Mouse (Mus musculus): ENCODE measurements around the gene Gm28539.
"Not testable (repeated sequence)": the region's sequence is repeated elsewhere in the genome, so short reads cannot be mapped to it uniquely, and the experiment has no call there.

Gene Gm28539

DNA sequence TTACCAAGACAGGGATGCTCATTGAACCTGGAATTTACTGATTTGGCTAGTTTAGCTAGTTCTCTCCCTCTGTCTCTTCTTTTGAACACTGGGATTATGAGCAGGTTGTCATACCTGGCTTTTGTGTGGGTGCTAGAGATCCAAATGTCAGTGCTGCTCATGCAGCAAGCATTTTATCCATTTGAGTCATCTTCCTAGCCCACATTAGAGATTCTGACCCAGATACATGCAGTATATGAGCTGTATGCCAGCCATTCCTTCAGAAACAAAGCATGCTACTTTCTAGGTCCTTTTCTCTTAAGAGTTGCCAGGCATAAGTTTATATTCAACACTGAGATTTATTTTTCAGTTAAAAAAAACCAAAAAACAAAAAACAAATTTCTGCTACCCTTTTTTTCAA lies 116.4 kb downstream of the Gm28539 start:
- in situ Hi-C loops (cut with MseI, MboI): no loop called here

DNA sequence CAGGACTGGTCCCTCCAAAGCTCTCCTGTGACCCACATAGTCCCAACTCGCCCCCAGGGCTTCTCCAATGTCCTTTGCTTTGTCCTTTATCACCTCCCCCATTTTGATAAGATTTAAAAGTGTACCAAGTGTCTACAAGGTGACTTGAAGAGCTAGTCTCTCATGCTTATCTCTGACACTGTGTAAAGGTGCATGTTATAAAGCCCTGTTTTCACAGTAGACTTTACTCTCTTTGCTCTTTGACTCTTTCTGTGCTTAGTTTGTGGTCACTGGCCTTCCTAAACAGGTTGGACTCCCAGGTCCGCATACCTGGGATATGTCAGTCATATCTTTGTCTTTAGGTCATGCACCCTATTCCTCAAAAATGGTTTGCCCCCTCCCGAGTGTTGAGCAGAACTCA lies 118.7 kb downstream of the Gm28539 start:
- in situ Hi-C loops (cut with MseI, MboI): no loop called here

DNA sequence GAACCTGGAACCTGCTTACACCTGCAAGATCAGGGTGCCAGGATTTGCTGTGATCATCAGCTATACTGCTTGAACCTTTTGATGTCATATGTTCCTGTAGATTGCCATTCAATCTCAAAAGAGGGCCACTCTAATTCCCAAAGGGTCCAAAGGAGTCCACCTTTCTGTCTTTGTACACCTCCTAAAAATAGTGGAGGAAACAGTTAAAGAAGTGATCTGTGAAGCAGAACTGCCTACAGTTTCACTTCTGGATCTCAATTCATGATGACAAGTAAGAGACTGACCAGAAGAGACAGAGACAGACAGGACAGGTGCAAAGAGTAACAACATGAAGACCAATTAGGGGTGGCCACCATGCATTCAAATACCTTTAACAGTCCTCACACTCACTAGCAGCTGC lies 127.1 kb downstream of the Gm28539 start:
- in situ Hi-C loops (cut with MseI, MboI): no loop called here

DNA sequence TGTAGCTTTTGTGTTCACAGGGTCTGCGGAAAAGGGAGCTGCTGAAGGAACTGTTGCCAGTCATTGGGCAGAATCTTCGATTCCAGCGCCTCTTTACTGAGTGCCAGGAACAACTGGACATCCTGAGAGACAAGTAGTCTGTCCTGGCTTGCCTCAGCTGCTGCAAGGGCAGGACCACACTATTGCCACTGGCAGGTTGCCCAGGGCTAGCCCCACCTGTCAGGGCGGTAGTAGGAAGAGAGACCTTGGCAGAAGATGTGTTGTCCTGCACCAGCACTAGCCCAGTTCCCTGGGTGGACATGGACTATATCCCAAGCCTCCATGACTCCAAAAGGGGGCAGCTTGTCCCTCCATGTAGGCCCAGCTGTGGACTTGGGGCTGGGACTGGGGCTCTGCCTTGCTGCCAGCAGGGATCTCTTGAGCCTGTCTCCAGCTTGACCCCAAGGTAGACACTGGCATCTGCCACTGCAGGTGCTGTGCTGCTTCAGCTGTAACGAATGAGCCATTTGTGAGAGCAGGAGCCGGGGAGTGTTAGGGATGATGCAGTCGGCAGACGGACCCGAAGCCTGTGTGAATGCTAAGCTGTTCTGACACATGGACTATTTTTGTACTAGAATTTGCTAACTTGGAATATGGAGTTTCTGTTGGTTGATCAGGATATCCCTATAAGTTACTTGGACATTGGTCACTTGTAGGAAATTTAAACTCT lies 133.2 kb downstream of the Gm28539 start:
- in situ Hi-C loops (cut with MseI, MboI): no loop called here

GRCm38 (mm10) chr16:18970837-18971236 lies 134.5 kb downstream of the Gm28539 start:
- in situ Hi-C loops (cut with MseI, MboI): no loop called here

- in situ Hi-C loops (cut with MseI, MboI): not testable (repeated sequence)
Observed at GRCm38 (mm10) chr16:18975665-18976064, 139.3 kb downstream of the Gm28539 start.

DNA sequence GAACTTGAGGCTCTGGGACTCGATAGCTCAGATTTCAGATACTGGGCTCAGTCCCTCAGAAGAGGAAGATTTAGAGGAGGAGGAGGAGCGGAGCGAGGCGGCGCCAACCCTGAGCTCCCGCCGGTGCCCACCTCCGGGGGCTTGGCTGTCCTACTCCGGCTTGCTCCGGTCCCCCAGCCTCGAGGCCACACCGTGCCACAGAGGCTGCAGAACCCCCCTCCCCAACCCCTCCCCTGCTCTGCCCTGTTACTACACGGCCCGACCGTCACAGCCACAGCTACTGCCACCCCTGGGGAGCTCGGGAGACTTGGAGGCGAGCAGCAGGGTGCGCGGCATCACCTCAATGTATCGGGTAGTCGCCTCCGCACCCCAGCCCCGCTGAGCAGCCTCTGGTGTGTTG lies 139.9 kb downstream of the Gm28539 start:
- in situ Hi-C loops (cut with MseI, MboI): no loop called here

DNA sequence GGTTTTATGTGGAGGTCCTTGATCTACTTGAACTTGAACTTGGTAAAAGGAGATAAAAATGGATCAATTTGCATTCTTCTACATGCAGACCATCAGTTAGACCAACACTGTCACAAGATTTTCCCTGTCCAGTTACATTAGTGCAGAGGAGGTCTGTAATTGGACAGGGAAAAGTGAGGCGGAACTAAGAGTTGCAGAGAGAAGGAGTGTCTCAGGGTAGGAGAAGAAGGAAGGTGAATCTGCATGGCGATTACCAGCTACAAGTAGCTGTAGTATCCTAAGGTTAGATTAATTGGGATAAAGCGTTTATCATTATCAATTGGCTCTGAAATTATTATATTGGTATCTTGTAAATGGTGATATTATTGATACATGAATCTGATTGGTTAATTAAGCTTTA lies 150.0 kb downstream of the Gm28539 start:
- in situ Hi-C loops (cut with MseI, MboI): no loop called here

DNA sequence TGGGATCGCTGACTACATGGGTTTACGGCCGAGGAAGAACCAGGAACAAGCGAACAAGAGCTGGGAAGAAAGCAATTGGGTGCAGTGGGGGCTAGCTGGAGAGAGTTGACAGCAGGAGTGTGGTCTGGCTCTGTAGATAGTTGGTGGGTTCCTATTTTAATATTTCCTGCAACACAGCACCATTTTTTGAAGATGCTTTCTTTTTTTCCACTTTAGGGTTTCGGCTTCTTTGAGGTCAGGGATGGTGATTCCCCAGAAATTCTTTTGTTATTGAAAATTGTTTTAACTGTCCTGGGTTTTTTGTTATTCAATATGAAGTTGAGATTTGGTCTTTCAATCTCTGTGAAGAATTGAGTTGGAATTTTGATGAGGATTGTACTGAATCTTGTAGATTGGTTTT lies 150.5 kb downstream of the Gm28539 start:
- in situ Hi-C loops (cut with MseI, MboI): no loop called here

DNA sequence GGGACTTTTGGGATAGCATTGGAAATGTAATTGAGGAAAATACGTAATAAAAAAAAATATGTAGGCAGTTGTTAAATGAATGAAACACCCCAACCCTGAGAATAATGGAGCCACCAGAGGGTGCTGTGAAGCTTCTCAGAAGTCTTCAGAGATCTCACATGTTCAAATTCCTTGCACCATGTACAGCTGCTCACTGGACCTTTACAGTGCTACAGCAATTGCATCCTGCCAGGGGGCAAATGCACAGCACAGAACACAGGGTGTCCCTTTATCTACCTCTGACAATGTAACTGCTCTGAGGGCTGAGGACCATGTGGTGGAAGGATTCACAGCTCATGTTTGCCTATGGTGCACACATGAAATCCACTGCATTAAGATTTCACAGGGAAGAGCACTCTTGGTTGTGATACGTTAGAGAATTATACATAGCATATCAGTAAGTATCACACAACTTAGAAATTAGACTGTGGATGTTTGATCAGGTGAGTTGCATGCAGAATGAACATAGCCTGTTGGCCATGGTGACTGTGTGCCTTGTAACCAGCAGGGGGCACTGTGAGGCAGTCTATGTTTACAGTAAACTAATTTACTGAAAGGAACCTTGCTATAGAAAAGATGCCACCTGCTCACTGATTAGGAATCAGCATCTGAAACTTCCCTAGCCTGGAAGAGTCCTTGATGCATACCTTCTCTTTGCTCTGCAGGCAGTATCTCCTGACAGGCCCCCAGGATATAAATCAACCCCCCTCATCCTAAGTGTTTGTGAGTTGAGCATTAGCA lies 166.4 kb downstream of the Gm28539 start:
- in situ Hi-C loops (cut with MseI, MboI): not testable (repeated sequence)

- in situ Hi-C loops (cut with MseI, MboI): no loop called here
Observed at GRCm38 (mm10) chr16:19003757-19004156, 167.4 kb downstream of the Gm28539 start.

GRCm38 (mm10) chr16:19005298-19005697 lies 168.9 kb downstream of the Gm28539 start:
- in situ Hi-C loops (cut with MseI, MboI): no loop called here

Data from mouse trophoblast stem cell (cell line).